Mouse (Mus musculus) liver (tissue): ENCODE measurements around the gene Coro2b.
A peak's percentile ranks its signal among the peaks of the same experiment; 100 is the strongest.

Source experiments
- DNase-seq: peaks from one replicate; pipeline ENCODE4 v3.0.0-alpha.2; 2020; ENCODE audit warnings: mixed read lengths

The Coro2b gene

DNA sequence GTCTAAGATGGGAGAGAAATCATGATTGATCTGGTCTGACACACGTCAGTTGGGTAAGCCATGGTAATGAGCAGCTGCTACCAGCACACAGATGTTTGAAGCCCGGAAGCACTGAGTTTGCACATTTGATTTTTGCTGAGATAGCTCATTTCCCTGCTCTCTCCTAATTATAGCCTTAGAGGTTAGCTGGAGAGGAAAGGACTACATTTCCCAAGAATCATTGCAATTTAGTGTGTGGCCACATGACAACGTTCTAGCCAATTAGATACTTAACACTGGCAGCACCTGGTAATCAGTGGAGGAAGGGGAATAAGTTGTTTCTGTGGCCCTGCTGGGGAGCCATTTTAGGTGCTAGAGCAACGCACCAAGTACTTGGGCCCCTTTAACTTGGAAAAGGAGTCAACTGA, 26.3 kb downstream of the Coro2b start:
- DNase-seq: no peak

DNA sequence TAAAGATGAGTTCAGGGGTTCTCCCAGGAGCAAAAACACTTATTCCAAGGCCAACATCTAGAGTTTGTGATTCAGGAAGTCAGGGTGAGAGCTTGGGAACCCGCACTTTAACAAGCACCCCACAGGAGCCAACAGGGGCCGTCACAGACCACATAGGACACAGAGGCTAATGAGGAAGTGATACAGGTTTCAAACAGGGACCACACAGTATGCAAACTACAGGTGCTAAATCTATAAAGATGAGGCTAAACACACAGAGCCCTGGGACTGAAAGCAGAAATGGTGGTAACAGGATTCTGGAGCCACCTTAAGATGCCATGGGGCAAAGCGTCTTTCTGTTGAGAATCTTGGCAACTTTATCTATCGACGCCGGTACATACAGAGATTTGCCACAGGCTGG, 27.2 kb downstream of the Coro2b start:
- no peak for DNase-seq

DNA sequence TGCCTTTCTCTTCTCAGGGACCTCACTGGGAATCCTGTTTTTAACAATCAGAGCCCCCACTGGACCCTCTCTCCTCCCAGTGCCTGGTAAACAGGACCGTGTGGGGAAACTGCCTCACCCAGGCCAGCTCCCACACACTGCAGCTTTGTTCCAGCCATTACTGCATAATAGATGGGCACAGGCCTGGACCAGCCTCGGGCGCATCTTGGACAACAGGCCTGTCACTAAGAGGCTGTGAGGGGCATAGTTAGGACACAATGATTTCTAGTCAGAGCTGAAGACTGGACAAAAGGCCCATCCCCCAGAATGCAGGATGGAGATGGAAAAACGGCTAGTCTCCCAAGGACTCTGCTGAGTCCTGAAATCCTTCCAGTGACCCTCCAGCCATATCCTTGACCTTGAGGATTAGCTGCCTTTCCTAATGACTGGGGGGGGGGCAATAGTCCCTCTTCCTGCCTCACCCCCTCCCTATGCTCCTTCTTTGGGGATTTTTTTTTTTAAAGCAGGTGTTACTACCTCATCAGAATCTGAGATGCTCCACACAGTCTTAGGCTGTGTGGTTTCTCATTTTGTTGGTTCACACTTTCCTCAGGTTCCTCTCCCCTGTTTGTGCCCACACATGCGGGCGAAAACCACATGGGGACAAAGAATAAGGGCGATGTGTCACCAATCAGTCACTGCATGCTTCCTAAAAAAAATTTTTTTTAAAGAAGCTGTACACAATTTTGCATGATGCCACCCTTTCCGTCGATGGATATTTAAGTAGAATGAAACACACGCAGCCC, 27.9 kb downstream of the Coro2b start:
- no peak for DNase-seq

DNA sequence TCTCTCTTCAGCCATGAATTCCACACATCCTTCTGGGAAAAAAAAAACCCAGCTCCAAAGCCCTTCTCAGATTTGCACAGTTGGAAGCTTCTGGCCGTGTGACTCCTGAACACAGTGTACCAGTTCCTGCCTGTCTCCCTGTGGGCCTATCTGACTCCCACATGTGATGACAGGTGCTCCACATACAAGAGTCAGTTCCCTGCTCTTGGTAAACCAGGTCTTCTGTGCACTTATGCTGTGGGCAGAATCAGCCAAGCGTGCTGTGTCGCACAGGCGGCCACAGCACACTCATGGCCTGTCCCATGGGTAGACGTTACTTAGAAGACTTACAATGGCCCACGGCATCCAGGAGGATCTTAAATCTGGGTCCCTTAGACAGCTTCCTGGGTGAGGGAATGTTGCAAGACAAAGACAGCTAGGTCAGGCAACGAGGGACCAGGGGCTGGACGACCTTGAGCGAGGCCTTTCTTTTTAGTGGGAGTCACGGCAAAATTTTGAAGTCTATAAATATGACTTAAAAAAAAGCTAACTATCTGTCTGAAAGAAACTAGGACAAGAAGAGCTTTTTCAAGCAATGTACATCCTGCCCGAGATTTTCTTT, 30.3 kb downstream of the Coro2b start:
- DNase-seq: no peak

DNA sequence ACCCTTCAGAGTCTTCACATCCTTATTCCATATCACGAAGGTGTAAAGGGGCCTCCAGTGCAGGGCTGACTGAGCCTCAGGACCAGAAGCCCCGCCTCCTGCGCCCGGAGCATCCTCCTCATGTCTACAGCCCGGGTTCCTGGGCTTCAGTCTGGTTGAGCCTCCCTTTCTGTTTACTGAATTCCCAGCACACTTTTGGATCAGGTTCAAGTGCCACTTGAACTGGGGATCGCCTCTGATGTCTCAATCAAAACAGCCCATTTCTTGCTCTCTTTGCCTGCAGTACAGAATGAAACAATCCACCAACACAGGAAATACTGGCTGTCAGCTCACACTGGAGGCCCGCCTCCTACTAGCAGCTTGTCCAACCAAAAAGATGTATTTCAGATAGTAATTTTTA, 32.7 kb downstream of the Coro2b start:
- no peak for DNase-seq

DNA sequence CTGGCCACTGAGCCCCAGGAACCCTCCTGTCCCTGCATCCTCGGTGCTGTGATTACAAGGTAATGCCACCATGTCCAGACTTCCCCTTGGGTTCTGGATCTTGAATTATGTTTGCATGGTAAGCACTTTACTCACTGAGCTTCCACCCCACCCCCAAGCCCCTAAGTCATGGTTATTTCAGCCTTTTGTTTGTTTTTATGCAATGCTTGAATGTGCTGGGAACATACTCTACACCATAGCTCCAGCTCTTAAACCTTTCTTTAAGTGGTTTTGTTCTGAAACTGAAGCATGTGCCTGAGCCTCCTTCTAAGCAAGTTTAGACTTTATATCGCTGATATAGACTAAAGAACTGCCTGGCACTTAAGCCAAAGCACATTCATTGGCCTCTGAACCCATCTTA, 34.5 kb downstream of the Coro2b start:
- no peak for DNase-seq

DNA sequence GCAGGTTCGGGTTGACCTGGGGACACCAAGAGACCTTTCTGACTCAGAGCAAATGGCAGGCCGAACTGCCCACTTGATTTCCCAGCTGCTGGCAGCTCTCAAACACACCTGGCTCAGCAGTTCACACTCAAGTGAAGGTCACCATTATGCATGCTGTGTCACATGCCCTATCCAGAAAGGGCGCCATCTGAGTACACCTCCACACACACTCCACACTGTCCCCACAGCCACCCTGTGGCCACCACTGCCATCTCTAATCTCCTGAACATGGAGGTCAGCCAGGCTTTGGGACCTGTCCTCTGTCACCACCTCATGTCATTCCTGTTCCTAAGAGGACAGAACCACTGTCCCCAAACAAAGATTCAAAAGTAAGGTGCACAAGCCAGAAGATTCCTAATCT, 35.3 kb downstream of the Coro2b start:
- no peak for DNase-seq

DNA sequence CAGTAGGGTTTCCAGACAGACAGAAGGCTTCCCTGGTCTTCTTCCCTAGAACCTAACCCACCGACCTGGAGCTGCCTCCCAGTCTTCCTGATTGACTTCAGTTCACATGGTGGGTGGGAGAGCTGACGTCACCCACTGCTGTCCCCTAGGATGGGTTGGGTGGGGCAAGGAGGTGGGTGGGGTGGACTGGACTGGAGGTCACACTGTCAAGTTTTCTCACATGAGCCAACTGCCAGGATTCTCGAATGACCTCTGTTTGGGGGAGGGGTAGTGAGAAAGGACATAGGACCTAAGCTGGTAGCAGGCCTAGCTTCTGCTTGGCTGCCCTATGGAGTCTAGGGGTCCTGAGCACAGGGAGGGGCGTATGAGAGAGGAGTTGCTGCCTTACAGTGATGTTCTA, 36.8 kb downstream of the Coro2b start:
- no peak for DNase-seq

DNA sequence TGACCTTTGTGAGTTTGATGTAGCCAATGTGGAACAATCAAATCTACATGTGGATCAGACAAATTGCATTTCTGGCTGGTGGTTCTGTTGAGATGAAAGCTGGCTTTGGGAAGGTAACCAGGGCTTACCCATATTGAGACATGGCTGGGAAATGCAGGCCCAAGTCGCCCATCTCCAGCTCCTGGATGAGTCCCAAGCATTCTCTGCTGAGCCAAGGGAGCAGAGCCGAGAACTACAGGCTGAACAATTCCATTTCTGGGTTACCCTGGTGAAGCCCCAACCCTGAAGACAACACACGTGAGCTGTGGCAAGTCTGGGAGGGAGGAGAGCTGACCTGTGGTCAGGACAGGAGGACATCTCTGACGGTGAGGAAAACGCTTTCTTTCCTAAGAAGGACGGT, 37.9 kb downstream of the Coro2b start:
- DNase-seq: no peak

DNA sequence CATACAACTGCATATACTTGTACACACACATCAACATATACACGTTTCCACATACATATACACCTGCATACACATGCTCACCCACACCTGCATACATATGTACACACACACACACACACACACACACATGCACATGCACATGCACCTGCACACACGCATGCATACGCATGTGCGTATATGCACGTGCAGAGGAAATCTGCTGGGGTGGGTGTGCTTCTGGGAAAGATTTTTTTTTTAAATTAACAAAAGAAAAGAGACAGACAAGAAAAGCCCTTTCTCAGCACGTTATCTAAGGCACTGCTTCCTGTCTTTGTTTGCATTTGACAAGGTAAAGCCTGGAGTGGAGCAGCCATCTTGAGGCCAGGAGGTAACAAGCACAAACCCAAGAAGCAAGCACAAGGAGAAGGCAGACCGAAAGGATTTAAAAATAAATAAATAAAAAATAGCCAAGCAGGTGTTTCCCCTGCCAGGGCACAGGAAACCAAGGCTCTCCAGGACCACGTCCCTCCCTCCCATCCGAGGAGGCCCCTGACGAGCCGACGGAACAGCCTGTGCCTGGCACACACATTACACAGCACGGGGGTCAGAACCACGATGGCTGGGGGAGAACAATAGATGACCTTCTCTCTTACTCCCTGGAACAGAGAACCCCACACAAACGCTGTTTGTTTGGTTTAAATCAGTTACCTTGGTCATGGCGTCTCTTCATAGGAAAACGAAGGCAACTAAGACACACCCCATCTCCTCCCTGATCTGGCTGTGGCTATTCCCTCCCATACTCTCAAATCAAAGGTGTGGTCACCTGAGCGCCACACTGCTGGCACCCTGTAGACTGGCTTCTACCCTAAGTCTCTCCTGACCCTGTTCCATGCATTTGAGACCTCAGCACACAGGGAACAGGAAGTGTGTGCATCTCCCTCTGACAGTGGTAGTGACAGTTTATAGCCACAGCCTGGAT, 39.4 kb downstream of the Coro2b start:
- no peak for DNase-seq

DNA sequence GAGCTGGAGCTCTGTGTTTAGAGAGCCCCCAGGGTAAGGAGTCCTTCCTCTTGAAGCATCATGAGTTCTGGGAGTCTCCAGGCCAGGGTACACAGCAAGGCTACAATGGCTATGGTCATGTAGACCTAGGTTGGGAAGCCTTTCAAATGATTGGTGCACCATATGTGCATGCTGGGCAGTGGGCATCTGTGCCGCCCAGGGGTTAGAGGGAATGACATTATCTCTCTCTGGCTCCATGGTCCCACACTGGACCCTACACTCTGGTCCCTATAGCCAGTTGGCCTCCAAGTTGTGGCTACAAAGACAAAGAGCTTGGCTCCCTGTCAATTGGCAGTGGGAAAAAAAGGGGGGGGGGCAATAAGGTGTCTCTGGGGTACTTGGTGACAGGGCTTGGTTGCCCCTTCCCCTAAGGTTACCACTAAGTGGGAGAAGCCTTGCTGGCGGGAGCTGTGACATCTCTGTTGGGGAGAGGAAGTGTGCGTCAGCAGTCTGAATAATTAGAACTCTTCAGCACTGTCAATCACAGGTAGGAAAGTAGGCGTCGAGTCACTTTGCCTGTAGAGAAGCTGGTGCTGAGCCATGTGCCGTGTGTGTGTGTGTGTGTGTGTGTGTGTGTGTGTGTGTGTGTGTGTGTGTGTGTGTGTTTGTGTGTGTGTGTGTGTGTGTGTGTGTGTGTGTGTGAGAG, 44.4 kb downstream of the Coro2b start:
- DNase-seq: no peak

DNA sequence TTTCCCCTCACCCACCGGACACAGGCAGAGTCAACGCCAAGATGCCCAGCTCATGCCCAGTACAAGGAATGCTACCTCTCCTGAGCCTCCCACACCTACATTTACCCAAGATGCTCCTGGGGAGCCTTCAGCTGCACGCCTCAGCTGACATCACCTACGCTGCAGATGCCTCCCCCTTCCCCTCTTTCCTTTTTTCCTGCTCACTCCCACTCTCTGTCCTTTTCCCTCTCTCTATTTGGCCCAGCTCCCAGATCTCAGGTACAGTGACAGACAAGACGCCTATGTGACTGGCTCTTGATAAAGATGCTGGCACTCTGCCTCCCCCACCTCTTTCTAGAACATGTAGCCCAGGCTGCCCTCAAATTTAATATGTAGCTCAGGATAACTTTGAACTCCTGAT, 45.2 kb downstream of the Coro2b start:
- DNase-seq: no peak

DNA sequence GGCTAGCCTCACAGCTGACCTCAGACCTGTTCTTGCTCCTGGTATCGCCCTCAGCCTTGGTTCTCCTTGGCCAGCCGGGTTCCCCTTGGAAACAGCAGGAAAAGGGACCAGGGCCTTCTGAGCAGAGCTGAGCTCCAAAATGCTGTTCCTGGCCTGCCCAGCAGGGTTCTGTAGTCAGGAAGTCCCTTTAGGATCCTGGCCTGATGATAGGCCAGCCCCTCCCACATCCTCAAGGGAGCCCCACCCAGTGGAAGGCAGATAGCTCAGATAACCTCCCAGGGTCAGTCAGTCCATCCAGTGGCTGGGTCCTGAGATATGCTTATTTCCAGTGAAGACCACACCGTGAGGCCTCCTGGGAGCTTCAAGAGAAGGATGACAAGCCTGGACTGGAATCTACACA, 45.7 kb downstream of the Coro2b start:
- DNase-seq: peak; percentile 68

DNA sequence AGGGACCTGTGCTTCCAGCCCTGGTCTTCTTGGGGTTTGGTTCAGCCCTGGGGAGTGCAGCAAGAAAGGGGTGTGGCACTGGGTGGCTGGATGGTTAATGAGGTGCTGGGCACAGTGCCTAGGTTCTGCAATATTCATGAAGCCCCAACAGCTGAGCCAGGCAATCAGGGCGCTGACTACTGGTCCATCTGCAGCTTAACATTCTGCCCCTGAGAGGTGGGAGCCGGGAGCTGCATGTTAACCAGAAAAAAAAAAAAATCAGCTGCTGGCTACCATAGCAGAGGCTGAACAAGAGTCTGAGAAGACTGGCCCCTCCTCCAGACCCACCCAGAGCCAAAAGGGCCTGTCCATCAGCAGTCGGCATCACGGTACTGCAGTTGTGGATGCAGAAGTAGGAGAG, 52.7 kb downstream of the Coro2b start:
- DNase-seq: no peak

DNA sequence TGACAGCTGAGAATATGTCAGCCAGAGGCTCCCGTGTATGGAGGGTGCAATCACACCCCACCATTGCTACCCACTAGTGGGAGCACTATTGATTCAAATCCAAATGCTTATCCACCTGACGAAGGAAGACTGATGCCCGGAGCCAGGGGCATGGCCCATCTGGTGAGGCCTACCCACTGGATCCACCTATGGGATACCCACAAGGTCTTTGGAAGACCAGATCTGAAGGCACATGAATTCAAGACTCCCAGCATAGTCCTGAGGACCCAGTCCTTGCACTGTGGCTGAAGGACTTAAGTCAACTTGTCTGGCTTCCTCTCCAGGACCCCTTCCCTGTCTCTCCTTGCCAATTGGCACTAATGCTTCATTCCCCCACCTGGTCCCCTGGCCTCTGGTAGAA, 54.1 kb downstream of the Coro2b start:
- DNase-seq: no peak

DNA sequence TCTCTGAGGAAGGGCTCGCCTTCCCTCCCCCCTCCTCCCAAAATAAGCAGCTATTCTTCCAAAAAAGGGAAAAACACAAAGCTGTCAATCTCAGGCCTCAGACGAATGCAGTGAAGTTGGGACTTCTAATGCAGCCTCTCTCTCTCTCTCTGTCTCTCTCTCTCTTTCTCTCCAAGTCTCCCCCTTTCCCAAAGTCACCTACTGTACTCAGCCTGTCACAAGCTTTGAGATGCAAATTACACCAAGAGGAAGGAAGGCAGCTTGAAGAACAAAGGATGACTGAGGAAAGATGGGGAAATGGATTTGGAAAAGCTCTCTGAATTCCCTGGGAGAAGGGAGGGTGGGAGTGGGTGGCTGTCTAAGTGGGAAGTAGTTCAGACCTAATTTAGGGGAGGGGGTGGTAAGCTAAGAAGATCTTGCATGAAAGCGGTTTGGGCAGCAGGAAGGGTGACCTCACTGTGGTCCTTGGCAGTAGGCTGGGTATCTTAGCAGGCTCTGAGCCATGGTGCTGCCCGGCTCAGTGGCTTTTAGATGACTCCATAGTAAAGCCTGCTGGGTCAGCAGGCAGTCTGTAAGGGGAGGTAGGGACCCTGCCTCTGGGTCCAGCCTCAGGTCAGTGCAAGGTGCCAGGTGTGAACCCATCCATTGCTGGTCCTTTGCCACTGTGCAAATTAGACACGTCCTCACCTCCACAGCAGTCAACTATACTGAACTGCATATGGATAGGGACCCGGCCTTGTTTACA, 55.8 kb downstream of the Coro2b start:
- DNase-seq: no peak

DNA sequence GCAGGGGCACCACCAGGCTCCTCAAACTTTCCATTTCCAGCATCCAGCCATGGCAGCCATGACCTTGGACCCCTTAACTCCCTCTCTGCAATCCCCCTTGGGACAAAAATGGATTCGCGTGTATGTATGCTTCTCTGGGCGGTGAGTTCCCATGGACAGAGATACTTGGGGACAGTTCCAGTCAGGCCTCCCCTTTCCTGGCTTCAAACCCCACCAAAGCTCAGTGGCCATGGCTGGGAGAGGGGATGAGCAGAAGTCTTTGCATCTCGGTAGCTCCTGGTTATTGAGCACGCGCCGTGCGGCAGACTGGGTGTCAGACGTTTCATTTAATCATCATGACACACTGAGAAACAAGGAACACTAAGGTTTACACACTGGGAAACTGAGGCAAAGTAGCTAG, 56.7 kb downstream of the Coro2b start:
- DNase-seq: no peak

DNA sequence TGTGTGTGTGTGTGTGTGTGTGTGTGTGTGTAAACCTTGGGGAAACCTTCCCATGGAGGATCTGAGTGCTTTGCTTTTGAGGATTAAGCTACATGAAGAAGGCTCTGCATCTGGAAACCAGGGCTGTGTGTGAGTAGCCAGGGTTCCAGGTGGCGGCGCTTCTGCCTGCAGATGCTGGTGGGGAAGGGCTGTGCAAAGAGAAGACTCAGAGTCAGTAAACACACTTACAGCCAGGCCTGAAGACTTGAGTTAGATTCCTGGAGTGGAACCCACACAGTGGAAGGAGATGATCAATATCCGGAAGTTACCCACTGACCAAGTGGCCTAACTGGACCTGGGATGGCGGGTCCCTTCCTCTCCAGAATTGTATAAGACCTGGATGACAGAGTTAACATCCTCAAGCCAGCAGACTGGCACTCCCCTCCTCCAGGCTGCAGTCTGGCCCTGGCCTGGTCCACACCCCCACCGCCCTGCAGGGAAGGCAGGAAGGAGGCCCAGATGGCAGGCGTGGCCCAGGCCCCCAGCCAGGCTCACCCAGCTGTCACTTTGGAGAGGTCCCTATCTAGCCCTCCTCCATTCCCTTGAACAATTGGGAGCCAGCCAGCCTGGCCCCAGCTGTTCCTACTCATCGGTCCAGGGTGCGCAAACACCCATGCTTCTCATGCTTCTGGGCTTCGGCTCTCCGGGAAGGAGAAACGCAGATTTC, 59.9 kb downstream of the Coro2b start:
- peak; percentile 27 for DNase-seq

DNA sequence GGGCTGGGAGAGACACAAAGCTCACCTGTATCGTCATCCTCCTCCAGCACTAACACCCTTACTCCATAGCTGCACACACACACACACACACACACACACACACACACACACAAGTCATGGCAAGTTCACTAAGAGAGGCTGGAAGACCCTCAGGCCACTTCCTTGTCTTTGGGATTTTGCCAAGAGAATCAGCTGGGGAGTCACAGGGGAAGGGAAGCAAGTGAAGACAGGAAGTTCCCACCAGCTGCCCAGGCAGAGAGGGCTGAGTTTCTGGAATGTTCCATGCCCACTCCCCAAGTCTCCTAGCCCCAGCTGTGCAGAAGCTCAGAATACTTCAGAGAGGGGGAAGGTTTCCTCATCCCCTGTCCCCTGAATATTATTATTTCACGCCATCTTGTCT, 62.6 kb downstream of the Coro2b start:
- no peak for DNase-seq

DNA sequence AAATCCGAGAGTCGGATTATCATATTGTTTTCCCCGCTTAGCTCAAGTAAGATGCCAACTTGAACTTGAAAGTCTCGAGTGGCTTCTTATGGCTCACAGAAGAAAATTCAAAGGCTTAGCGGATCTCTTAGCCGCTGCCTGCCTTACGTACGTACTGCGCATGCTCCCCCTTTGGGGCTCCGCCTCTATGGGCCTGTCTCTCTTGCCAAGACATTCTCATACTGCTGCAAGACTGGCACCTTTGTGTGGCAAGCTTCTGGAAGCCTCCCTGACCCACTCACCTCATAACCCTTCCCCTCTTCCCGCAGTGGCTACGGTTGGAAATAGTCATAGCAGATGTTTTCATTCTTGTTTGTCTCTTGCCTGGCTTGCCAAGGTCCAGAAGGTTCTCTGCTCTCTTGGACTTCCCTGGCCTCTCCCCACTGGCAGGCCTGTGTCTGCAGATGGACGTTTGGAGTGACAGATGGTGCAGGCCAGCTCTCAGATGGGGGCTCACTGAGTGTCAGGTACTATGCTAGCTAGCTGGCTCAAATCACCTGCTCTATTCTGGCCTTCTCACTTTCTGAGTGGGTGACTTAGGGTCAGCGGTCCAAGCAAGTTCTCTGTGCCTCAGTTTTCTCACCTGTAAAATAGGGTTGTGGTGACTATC, 65.2 kb downstream of the Coro2b start:
- no peak for DNase-seq

DNA sequence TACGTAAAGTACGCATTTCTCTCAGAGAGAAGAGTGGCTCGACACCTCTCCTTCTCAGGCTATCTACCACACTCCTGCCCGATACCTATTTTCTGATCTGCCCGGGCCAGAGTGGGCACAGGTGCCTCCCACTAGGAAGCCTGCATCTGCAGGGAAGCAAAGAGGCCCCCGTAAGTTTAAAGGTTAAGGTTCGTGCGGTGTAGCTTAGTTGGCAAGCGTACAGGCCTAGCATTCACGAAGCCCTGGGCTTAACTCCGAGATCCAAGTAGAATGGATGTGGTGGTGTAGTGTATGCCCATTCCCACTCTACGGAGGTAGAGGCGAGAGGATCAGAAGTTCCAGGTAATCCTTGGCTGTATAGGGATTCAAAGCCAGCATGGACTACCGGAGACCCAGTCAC, 65.8 kb downstream of the Coro2b start:
- DNase-seq: no peak
